Mouse (Mus musculus) ES-Bruce4 (cell line): Measurements from ENCODE around the gene Mrpl28. TPM values are rescaled to one million over a fixed set of nuclear protein-coding genes. Genes with fewer than 3 reads are reported as not detected.
A peak's percentile ranks its signal among the peaks of the same experiment; 100 is the strongest.

Experiments used
- H3K27ac ChIP-seq: 2 replicates; pipeline ENCODE4 v1.5.1; 2012; ENCODE audit warnings: low read length, inconsistent platforms; ENCODE audit not compliant: insufficient read depth
- H3K27me3 ChIP-seq: 2 replicates; pipeline ENCODE4 v1.6.1; 2012; ENCODE audit warnings: mild to moderate bottlenecking, low read length, inconsistent platforms; ENCODE audit not compliant: control insufficient read depth, poor library complexity, insufficient read depth, severe bottlenecking
- H3K36me3 ChIP-seq: 2 replicates; pipeline ENCODE4 v1.6.1; 2012; ENCODE audit warnings: inconsistent platforms, mild to moderate bottlenecking, low read length, moderate library complexity; ENCODE audit not compliant: control insufficient read depth, poor library complexity, insufficient read depth, severe bottlenecking
- H3K4me1 ChIP-seq: one replicate; pipeline ENCODE4 v1.8.1; 2011; ENCODE audit warnings: low read length; ENCODE audit not compliant: control insufficient read depth, insufficient read depth
- H3K4me3 ChIP-seq: 2 replicates; pipeline ENCODE4 v1.5.1; 2011; ENCODE audit warnings: low read depth, mild to moderate bottlenecking, low read length
- H3K9ac ChIP-seq: 2 replicates; pipeline ENCODE4 v1.6.1; 2012; ENCODE audit warnings: low read depth, mild to moderate bottlenecking, inconsistent platforms; ENCODE audit not compliant: poor library complexity, severe bottlenecking
- H3K9me3 ChIP-seq: replicated peaks from 2 replicates; pipeline ENCODE4 v1.6.1; 2012; ENCODE audit warnings: mild to moderate bottlenecking, low read length, inconsistent platforms; ENCODE audit not compliant: control insufficient read depth, poor library complexity, insufficient read depth, severe bottlenecking
- CTCF ChIP-seq: IDR thresholded peaks from one replicate; pipeline ENCODE4 v1.8.1; 2011; ENCODE audit warnings: low read depth, low read length
- EP300 ChIP-seq: IDR thresholded peaks from 2 replicates; pipeline ENCODE4 v1.6.1; 2011; ENCODE audit warnings: low read depth, low read length; ENCODE audit not compliant: insufficient read depth
- POLR2A ChIP-seq: IDR thresholded peaks from one replicate; pipeline ENCODE4 v1.8.1; 2011; ENCODE audit warnings: low read length; ENCODE audit not compliant: insufficient read depth
- polyA plus RNA-seq: library from polyadenylated mRNA; stranded (reverse); fragments of >200 nt; gene quantifications from 2 replicates; pipeline ENCODE4 v1.2.4, GENCODE M21; 2011; ENCODE audit warnings: low read depth; ENCODE audit not compliant: missing spikeins, insufficient read depth, insufficient read length

The Mrpl28 gene
- polyA plus RNA-seq = 97.6 and 105 TPM in 2 replicates

DNA sequence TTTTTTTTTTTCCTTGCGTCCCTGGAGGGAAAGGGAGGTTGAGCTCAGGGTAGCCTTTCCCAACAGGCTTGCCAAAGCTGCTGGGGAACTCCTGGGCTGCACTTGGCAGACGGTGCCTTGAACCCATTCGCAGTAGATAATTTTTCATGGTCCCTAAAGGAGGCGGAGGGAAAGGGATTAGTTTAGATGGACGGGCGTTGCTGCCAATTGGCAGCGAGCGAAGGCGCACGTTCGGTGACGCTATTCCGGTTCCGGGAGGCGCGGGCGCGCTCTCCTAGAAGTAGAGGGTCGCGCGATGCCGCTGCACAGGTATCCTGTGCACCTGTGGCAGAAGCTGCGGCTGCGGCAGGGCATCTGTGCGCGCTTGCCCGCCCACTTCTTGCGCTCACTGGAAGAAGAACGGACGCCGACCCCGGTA is at the start of gene Mrpl28:
TSS of gene Mrpl28 (plus strand) at position 234 of the 418 bp plus-strand sequence.
- no peak for TF ChIP-seq CTCF
- peak; percentile 90 for TF ChIP-seq POLR2A
- Histone ChIP-seq H3K4me3 (peak within 1 kb of the TSS; percentile 76), H3K36me3 (peaks cover 23% of the 10 kb centered on the region), H3K9ac (peak within 1 kb of the TSS; percentile 50), H3K9me3 (no peaks in the 10 kb centered on the region), H3K4me1 (peaks cover 4% of the 10 kb centered on the region), H3K27me3 (no peaks in the 10 kb centered on the region), H3K27ac (no peak within 1 kb of the TSS)

DNA sequence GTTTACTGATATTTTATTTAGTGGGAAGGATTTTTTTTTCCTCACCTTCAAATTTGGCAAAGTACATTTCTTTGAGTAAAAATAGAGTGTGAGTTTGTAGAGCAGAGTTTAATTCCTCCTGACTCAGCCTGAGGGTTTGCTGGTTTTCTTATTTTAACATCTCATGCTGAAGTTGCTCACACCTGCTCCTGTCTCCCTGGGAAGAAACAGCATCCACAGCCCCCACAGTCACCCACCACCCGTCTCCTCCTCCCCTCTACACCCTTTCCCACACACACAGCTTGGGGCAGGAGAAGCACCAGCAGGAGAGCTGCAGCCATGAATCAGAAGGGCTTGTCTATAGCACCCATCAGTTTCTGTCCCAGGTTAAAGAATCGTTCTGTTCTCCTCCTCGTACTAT is 48.1 kb upstream of the Mrpl28 start:
- Histone ChIP-seq H3K27ac (no peak overlapping the region), H3K36me3 (no peaks in the 10 kb centered on the region), H3K9me3 (no peaks in the 10 kb centered on the region), H3K27me3 (no peaks in the 10 kb centered on the region), H3K4me1 (no peaks in the 10 kb centered on the region), H3K9ac (no peak overlapping the region), H3K4me3 (no peak overlapping the region)
- TF ChIP-seq EP300 (no peak), CTCF (no peak), POLR2A (no peak)

DNA sequence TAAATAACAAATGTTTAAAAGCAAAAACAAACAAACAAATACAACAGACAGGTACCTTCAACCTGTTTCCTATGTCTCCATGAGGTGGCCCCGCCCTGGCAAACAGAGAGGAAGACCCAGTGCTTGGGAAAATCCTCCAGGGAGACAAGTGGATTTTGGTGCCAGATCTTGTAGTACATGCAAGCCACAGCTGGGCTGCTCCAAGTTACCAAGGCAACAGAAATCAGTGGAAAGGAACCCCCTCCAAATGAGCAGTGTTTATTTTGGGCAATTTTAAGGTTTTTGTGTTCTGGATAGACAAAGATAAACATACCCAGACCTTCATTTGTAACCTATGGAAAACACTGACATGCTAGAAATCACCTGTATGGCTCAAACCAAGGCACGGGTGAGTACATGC is 44.4 kb upstream of the Mrpl28 start:
- Histone ChIP-seq H3K36me3 (no peaks in the 10 kb centered on the region), H3K4me1 (no peaks in the 10 kb centered on the region), H3K9me3 (no peaks in the 10 kb centered on the region), H3K27ac (no peak overlapping the region), H3K9ac (no peak overlapping the region), H3K4me3 (no peak overlapping the region), H3K27me3 (no peaks in the 10 kb centered on the region)
- no peak for TF ChIP-seq POLR2A
- no peak for TF ChIP-seq CTCF
- TF ChIP-seq EP300 = no peak

DNA sequence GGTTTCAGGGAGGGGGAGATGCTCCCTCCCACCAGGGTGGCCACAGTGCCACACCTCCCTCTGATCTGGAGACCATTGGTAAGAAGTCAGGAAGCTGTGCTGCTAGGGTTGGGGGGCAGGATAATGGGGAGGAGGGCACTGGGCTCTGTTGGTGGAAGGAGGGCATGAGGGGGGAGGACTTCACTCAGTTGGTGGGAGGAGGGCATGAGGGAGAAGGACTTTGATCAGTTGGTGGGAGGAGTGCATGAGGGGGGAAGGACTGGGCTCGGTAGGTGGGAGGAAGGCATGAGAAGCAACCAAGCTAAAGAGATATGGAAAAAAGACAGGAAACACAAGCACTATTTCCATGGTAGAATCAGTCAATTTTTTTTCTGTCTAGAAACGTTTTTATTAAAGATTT is 42.4 kb upstream of the Mrpl28 start:
- no peaks in the 10 kb centered on the region for H3K27me3 ChIP-seq
- no peaks in the 10 kb centered on the region for H3K4me1 ChIP-seq
- no peaks in the 10 kb centered on the region for H3K36me3 ChIP-seq
- H3K27ac ChIP-seq = no peak overlapping the region
- no peak overlapping the region for H3K4me3 ChIP-seq
- no peaks in the 10 kb centered on the region for H3K9me3 ChIP-seq
- TF ChIP-seq EP300 = no peak
- no peak for TF ChIP-seq POLR2A
- no peak for TF ChIP-seq CTCF
- H3K9ac ChIP-seq = no peak overlapping the region

DNA sequence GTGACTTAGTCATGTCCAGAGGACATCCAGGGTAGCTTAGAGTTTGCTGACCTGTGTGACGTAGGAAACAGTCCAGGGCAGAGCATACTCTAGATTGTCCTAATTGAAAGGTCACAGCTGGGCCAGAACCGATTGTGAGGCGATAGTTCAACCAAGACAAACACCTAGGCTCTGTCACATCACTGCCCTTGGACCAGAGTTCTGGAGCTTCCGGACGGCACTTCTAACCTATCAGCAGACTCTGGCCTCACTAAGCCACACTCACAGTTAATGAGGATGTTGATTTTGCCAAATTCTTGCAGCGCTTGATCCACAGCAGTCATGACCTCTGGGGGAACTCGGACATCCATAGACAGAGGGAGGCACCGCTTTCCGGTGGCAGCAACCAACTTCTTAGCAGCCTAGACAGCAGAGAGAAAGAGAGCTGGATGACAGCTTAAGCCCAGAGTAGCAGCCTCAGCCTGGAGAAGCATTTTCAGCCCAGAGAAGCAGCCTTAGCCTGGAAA is 36.2 kb upstream of the Mrpl28 start:
- Histone ChIP-seq H3K4me3 (no peak overlapping the region), H3K9me3 (no peaks in the 10 kb centered on the region), H3K36me3 (peaks cover 5% of the 10 kb centered on the region), H3K9ac (no peak overlapping the region), H3K27me3 (no peaks in the 10 kb centered on the region), H3K27ac (no peak overlapping the region), H3K4me1 (no peaks in the 10 kb centered on the region)
- TF ChIP-seq CTCF (no peak), POLR2A (no peak), EP300 (no peak)

DNA sequence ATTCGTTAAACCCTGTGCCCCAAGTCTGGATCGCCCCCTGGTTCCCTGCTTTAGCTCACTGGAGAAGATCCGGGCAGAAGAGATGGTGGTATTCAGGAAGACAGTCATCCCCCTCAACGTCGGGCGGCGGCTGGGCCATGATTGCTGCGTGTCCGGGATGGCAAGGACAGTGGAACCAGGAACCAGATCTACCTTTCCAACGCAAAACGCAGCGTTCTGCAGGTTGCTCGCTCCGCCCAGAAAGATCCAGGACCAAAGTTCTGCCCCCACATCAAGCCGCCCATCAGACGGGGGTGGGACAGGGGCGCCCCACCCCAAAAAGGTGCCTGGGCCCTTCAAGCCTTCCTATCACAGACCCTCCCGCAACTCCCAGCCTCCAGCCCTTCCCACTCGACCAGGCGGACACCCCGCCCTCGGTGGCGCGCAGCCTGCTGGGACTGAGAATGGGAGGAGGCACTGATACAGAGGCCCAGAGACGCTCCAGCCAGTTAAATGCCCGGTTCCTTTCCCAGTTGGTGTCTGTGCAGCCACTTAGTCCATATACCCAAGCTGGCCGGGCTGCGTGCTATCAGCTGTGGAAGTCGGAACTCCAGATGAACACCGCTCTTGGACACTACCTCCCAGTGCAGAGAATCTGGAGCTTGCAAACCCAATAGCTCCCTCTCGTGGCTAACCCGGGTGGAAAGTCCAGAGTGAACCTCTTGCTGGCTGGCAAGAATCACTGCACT is 33.2 kb upstream of the Mrpl28 start, which contains the start of gene Decr2:
TSS of gene Decr2 (minus strand) at position 433 of the 728 bp plus-strand sequence.
- peak within 1 kb of the TSS; percentile 52 for H3K27ac ChIP-seq
- H3K4me3 ChIP-seq = peak within 1 kb of the TSS; percentile 87
- H3K9ac ChIP-seq = peak within 1 kb of the TSS; percentile 45
- peaks cover 17% of the 10 kb centered on the region for H3K36me3 ChIP-seq
- TF ChIP-seq CTCF (peak; percentile 81), POLR2A (peak; percentile 55), EP300 (no peak)
- H3K4me1 ChIP-seq = no peaks in the 10 kb centered on the region
- H3K9me3 ChIP-seq = no peaks in the 10 kb centered on the region
- no peaks in the 10 kb centered on the region for H3K27me3 ChIP-seq
